8 mouse cellular contexts compared by ENCODE assay signal in genomic region chr13:112835113-112835512, GRCm38 (mm10). TPM values are rescaled to one million over a fixed set of nuclear protein-coding genes. Genes with fewer than 3 reads are reported as not detected.
DNase-seq lines count a peak whose midpoint lies in the region; ATAC-seq and TF ChIP-seq lines count a peak whose summit lies in the region.

No protein-coding gene starts in this region.

- 0 out of 2 replicates have a peak, but pooled peaks cover 5% of the 10 kb centered on the region for H3K4me1 ChIP-seq in kidney, postnatal 0 days (replicated peaks; ENCODE audit: insufficient read depth, low read length)
- no peaks in the 10 kb centered on the region for H3K4me1 ChIP-seq in embryonic facial prominence, embryonic 11.5 days (ENCODE audit: control insufficient read depth, insufficient read depth, low read length)
- no peaks in the 10 kb centered on the region; the same call in 1 of the 2 replicates for H3K4me1 ChIP-seq in hindbrain, embryonic 11.5 days (replicated peaks; ENCODE audit: control insufficient read depth, insufficient read depth, low read length)
- H3K4me1 ChIP-seq in midbrain, embryonic 16.5 days (ENCODE audit: control insufficient read depth, insufficient read depth, low read length): peaks cover 9% of the 10 kb centered on the region

- H3K4me2 ChIP-seq in kidney, postnatal 0 days (ENCODE audit: low read length): no peak overlapping the region
- H3K4me2 ChIP-seq in embryonic facial prominence, embryonic 11.5 days (ENCODE audit: low read depth, low read length): no peak overlapping the region
- H3K4me2 ChIP-seq in hindbrain, embryonic 11.5 days (replicated peaks; ENCODE audit: low read depth, low read length): no peak overlapping the region
- H3K4me2 ChIP-seq in midbrain, embryonic 16.5 days (ENCODE audit: low read length): peak overlapping the region; percentile 23; the same call in 1 of the 2 replicates

- 49% methylated on average over 12 of the region's 12 CpGs for WGBS in kidney, postnatal 0 days
- WGBS in embryonic facial prominence, embryonic 11.5 days: 30% methylated on average over 12 of the region's 12 CpGs
- 23% methylated on average over 12 of the region's 12 CpGs for WGBS in hindbrain, embryonic 11.5 days
- WGBS in midbrain, embryonic 16.5 days: 26% methylated on average over 12 of the region's 12 CpGs

- H3K27ac ChIP-seq in kidney, postnatal 0 days: no peak overlapping the region
- H3K27ac ChIP-seq in embryonic facial prominence, embryonic 11.5 days (replicated peaks; ENCODE audit: low read depth, low read length): no peak overlapping the region
- no peak overlapping the region for H3K27ac ChIP-seq in hindbrain, embryonic 11.5 days (ENCODE audit: low read depth, low read length)
- no peak overlapping the region for H3K27ac ChIP-seq in midbrain, embryonic 16.5 days (ENCODE audit: low read length)

- intact Hi-C loops in left cerebral cortex, postnatal 25 days (cut with DNase I): no loop called here

- ATAC-seq in kidney, postnatal 0 days (replicated peaks; ENCODE audit: low FRiP score, low read depth): no peak
- 0 out of 2 replicates have a peak, but pooled peaks have one; percentile 44 for ATAC-seq in embryonic facial prominence, embryonic 11.5 days (replicated peaks; ENCODE audit: insufficient number of reproducible peaks, low FRiP score, low TSS enrichment, low read depth)
- ATAC-seq in hindbrain, embryonic 11.5 days (ENCODE audit: low FRiP score): no peak
- no peak for ATAC-seq in midbrain, embryonic 16.5 days

- DNase-seq in kidney, postnatal 0 days (ENCODE audit: low spot score): peak; percentile 31
- no peak for DNase-seq in kidney, adult 18-20 months
- peak; percentile 18 for DNase-seq in embryonic facial prominence, embryonic 11.5 days (ENCODE audit: low spot score)
- DNase-seq in hindbrain, embryonic 11.5 days (ENCODE audit: low spot score): peak; percentile 20
- no peak for DNase-seq in T-cell, adult 2 months (ENCODE audit: low spot score)
- DNase-seq in spleen, postnatal 36 days (ENCODE audit: low spot score in 2 of 2): no peak
- no peak for DNase-seq in left cerebral cortex, postnatal 25 days (ENCODE audit: low spot score in 2 of 2)

- no peak overlapping the region for H3K9ac ChIP-seq in kidney, postnatal 0 days (ENCODE audit: low read depth, low read length)
- no peak overlapping the region for H3K9ac ChIP-seq in embryonic facial prominence, embryonic 11.5 days (replicated peaks; ENCODE audit: low read length)
- H3K9ac ChIP-seq in hindbrain, embryonic 11.5 days (ENCODE audit: low read depth, low read length): 0 out of 2 replicates have a peak overlapping the region, but pooled peaks have one; percentile 21
- no peak overlapping the region for H3K9ac ChIP-seq in midbrain, embryonic 16.5 days (ENCODE audit: low read depth, low read length)

- no peaks in the 10 kb centered on the region for H3K9me3 ChIP-seq in kidney, postnatal 0 days (replicated peaks; ENCODE audit: low read length)
- no peaks in the 10 kb centered on the region for H3K9me3 ChIP-seq in embryonic facial prominence, embryonic 11.5 days (replicated peaks; ENCODE audit: control insufficient read depth, low read length)
- no peaks in the 10 kb centered on the region for H3K9me3 ChIP-seq in hindbrain, embryonic 11.5 days (ENCODE audit: control insufficient read depth, low read length)
- no peaks in the 10 kb centered on the region for H3K9me3 ChIP-seq in midbrain, embryonic 16.5 days (replicated peaks; ENCODE audit: control insufficient read depth, low read length, poor library complexity, severe bottlenecking)

- H3K27me3 ChIP-seq in kidney, postnatal 0 days (ENCODE audit: insufficient read depth, low read length): no peaks in the 10 kb centered on the region
- H3K27me3 ChIP-seq in embryonic facial prominence, embryonic 11.5 days (ENCODE audit: control insufficient read depth, insufficient read depth, low read length): no peaks in the 10 kb centered on the region
- no peaks in the 10 kb centered on the region for H3K27me3 ChIP-seq in hindbrain, embryonic 11.5 days (ENCODE audit: control insufficient read depth, insufficient read depth, low read length)
- H3K27me3 ChIP-seq in midbrain, embryonic 16.5 days (ENCODE audit: control insufficient read depth, insufficient read depth, low read depth, low read length): no peaks in the 10 kb centered on the region

- H3K36me3 ChIP-seq in kidney, postnatal 0 days (ENCODE audit: insufficient read depth, low read length): no peaks in the 10 kb centered on the region
- H3K36me3 ChIP-seq in embryonic facial prominence, embryonic 11.5 days (replicated peaks; ENCODE audit: control insufficient read depth, insufficient read depth, low read depth, low read length): no peaks in the 10 kb centered on the region
- no peaks in the 10 kb centered on the region for H3K36me3 ChIP-seq in hindbrain, embryonic 11.5 days (ENCODE audit: control insufficient read depth, insufficient read depth, low read length)
- H3K36me3 ChIP-seq in midbrain, embryonic 16.5 days (ENCODE audit: control insufficient read depth, insufficient read depth, low read length): no peaks in the 10 kb centered on the region

- H3K4me3 ChIP-seq in kidney, postnatal 0 days (replicated peaks; ENCODE audit: low read depth, low read length): no peak overlapping the region
- no peak overlapping the region for H3K4me3 ChIP-seq in embryonic facial prominence, embryonic 11.5 days (ENCODE audit: low read depth, low read length)
- H3K4me3 ChIP-seq in hindbrain, embryonic 11.5 days (ENCODE audit: low read depth, low read length): no peak overlapping the region
- H3K4me3 ChIP-seq in midbrain, embryonic 16.5 days (ENCODE audit: low read depth, low read length): no peak overlapping the region

- TF ChIP-seq CTCF in kidney, postnatal 0 days (IDR thresholded peaks at IDR 0.05; ENCODE audit: low read depth): no peak

RNA-seq across cellular contexts. Expression of gene Plpp1, which starts 34.5 kb away (rescaled TPM):
- 135 TPM in 2 replicates for polyA plus RNA-seq in kidney, postnatal 0 days (2015; fragmentation: Nextera tagmentation; extraction: Ambion mirVana)
- polyA plus RNA-seq in embryonic facial prominence, embryonic 11.5 days (2014; fragmentation: Nextera tagmentation; extraction: Ambion mirVana): 25.0 and 26.9 TPM in 2 replicates
- polyA plus RNA-seq in hindbrain, embryonic 11.5 days (2014; fragmentation: Nextera tagmentation; extraction: Ambion mirVana): 22.1 and 24.0 TPM in 2 replicates
- 58.7 and 69.5 TPM in 2 replicates for polyA plus RNA-seq in midbrain, embryonic 16.5 days (2015; fragmentation: Nextera tagmentation; extraction: Ambion mirVana)
- 10 to 100 TPM; 28.5 to 29.4 TPM for total RNA-seq in left cerebral cortex, postnatal 25 days (2021)

Comparison
In these comparisons a context has a peak if more than half of its experiments do, and no peak if none do; other contexts are left out.
1. DNase-seq: peak in kidney, postnatal 0 days (single experiment), embryonic facial prominence, embryonic 11.5 days (single experiment) and hindbrain, embryonic 11.5 days (single experiment); none in kidney, adult 18-20 months (single experiment), T-cell, adult 2 months (single experiment), spleen, postnatal 36 days (0 of 2) and left cerebral cortex, postnatal 25 days (0 of 2).